Mouse (Mus musculus): ENCODE results near the gene Nol12. TPM values are rescaled to one million over a fixed set of nuclear protein-coding genes. Genes with fewer than 3 reads are reported as not detected.
A peak's percentile ranks its signal among the peaks of the same experiment; 100 is the strongest.

Nol12 gene
- polyA plus RNA-seq, 1 experiment, result 30.5 TPM

DNA sequence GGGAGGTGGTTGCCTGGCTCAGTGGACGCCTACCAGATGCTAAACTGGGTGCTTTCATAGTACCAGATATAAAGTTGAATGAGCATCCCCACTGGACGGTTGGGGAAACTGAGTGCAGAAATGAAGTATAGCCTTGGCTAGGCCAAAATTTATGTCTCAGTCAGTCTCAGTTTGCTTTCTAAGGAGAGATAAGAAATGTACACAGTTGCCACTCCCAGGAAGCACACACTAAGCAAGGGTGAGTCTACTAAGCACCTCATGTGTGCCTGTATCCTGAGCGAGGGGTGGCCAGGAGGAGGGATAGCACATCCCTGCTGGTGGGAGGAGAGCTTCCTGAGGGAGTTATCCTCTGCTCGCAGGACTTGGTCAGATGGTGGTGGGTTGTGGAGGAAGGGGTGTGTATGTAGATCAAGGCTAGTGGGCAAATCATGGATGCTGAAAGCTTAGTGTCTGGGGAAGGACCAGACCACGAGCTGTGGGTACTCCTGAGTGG, 49.6 kb downstream of the Nol12 start:
- H3K27ac ChIP-seq (ENCODE audit: control insufficient read depth, insufficient read depth, low read depth, low read length, poor library complexity), result no peak overlapping the region
- TF ChIP-seq CTCF (IDR thresholded peaks at IDR 0.05; ENCODE audit: control insufficient read depth, insufficient read depth, low read length), result no peak
- no peak for TF ChIP-seq POLR2A (IDR thresholded peaks at IDR 0.05; ENCODE audit: borderline replicate concordance, control insufficient read depth, low read depth, low read length)
- H3K4me1 ChIP-seq (ENCODE audit: control insufficient read depth, insufficient read depth, low read length), result peaks cover 15% of the 10 kb centered on the region; the same call in 1 of the 2 replicates
- H3K4me3 ChIP-seq (replicated peaks; ENCODE audit: control insufficient read depth, low read depth, low read length), result peak overlapping the region; percentile 100
- 33% methylated on average over 5 of the region's 5 CpGs for WGBS

DNA sequence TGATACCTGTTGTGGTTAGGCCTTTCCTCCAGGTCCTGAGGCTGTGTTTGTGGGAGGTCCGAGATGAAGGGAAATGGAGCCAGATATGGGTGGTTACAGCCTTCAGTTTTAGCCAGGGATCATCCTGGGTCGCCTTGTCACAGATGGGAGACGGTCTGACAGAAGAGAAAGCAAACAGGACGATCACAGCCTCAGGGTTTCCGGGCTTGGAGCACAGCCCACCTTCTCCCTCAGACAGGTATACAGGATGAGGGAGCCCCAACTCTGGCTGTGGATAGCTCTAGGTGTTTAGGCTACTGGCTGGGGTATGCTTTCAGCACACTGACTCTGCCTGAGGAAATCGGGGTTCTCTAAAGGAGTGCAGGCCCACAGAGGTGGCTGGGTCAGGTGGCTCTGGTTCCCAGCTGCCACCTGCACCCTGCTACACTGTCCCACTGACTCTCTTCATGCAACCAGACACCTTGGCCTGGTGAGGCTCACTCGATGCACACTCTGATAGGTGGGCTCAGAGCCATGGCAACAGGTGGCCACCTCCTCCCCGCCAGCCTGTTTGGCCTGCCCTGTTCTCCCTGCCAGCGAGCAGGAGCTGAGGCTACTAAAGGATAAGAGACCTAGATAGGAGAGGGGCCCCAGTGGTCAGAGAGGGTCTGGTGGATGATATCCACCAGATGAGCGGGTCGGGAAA, 51.9 kb downstream of the Nol12 start:
- no peak overlapping the region; the same call in 1 of the 2 replicates for H3K27ac ChIP-seq (ENCODE audit: control insufficient read depth, insufficient read depth, low read depth, low read length, poor library complexity)
- TF ChIP-seq CTCF (IDR thresholded peaks at IDR 0.05; ENCODE audit: control insufficient read depth, insufficient read depth, low read length), result no peak
- TF ChIP-seq POLR2A (IDR thresholded peaks at IDR 0.05; ENCODE audit: borderline replicate concordance, control insufficient read depth, low read depth, low read length), result no peak
- WGBS, result 86% methylated on average over 11 of the region's 11 CpGs
- no peak overlapping the region for H3K4me3 ChIP-seq (replicated peaks; ENCODE audit: control insufficient read depth, low read depth, low read length)
- H3K4me1 ChIP-seq (ENCODE audit: control insufficient read depth, insufficient read depth, low read length), result peaks cover 8% of the 10 kb centered on the region; the same call in 1 of the 2 replicates

DNA sequence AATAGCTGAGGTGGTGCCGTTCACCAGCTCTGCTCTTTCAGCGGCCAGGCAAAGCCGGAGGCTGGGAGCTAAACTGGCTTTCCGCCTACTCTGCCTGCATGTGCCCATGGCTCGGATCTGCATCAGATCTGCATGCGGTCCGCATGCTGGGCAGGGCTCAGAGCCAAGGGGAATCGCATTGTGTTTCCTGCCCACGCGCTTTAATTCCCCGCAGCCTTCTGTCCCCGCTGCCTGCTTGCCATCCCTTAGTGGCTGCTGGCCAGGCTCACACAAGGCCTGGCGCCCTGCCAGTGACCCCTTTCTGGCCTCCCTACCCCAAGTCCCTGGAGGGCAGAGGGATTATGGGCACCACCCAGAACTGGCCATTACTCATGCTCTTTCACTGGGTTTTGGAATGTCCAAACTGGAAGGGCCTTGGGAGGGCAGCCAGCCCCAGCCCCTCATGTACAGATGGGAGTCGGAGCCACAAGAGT, 53.8 kb downstream of the Nol12 start:
- H3K27ac ChIP-seq (ENCODE audit: control insufficient read depth, insufficient read depth, low read depth, low read length, poor library complexity), result no peak overlapping the region
- peaks cover 6% of the 10 kb centered on the region; the same call in 1 of the 2 replicates for H3K4me1 ChIP-seq (ENCODE audit: control insufficient read depth, insufficient read depth, low read length)
- 77% methylated on average over 14 of the region's 14 CpGs for WGBS
- H3K4me3 ChIP-seq (replicated peaks; ENCODE audit: control insufficient read depth, low read depth, low read length), result no peak overlapping the region
- TF ChIP-seq CTCF (IDR thresholded peaks at IDR 0.05; ENCODE audit: control insufficient read depth, insufficient read depth, low read length) (no peak), POLR2A (IDR thresholded peaks at IDR 0.05; ENCODE audit: borderline replicate concordance, control insufficient read depth, low read depth, low read length) (no peak)

DNA sequence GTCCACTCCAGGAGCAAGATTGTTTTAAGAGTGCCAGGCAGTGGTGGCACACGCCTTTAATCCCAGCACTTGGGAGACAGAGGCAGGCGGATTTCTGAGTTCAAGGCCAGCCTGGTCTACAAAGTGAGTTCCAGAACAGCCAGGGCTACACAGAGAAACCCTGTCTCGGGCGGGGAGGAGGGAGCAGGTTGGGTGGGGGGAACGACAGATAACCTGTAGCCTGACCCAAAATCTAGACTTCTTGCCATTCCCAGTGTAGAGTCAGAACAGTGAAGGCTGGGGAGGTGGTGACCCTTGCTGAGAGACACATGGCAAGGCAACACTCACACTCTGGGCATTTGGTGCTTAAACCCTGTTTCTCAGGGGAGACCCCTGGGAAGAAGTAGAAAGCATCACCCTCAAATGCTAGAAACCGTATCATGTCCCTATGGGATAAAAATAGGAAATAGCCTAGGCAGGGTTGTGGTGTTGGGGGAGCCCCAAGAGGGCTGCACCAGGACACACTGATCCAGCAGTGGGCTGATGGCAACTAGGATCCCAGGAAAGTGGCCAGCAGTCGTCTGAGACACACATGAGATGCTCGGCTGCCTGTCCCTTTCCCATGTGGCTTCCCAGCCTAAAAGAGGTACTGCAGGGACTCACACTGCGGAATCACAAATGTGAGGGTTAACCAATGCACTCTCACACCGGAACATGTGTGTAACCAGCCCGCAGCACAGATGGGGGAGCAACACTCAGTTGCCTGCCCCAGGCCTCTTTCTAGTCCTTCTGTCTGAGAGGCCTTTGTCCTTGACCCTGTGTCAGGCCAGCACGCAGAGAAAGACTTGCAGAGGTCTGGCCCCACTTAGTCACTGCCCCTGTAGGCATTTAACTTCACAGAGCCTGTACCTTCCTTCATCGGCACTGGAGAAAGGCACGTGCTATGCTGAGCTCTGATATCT, 54.7 kb downstream of the Nol12 start:
- no peak overlapping the region for H3K27ac ChIP-seq (ENCODE audit: control insufficient read depth, insufficient read depth, low read depth, low read length, poor library complexity)
- WGBS, result 85% methylated on average over 14 of the region's 14 CpGs
- H3K4me3 ChIP-seq (replicated peaks; ENCODE audit: control insufficient read depth, low read depth, low read length), result no peak overlapping the region
- peaks cover 3% of the 10 kb centered on the region; the same call in 1 of the 2 replicates for H3K4me1 ChIP-seq (ENCODE audit: control insufficient read depth, insufficient read depth, low read length)
- no peak for TF ChIP-seq POLR2A (IDR thresholded peaks at IDR 0.05; ENCODE audit: borderline replicate concordance, control insufficient read depth, low read depth, low read length)
- no peak for TF ChIP-seq CTCF (IDR thresholded peaks at IDR 0.05; ENCODE audit: control insufficient read depth, insufficient read depth, low read length)

DNA sequence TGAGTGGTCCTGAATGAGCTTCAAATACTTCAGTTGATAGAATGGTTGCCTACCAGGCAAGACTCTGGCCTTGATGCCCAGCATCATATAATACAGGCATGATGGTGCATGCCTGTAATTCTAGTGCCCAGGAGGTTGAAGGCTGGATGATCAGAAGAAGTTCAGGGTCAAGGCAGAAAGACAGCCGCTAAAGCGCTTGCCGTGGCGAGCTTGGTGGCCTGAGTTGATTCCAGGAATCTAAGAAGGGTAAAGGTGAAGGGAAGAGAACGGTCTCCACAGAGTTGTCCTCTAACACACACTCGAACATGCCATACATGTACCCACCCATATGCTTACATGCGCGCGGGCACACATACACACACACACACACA, 55.3 kb downstream of the Nol12 start:
- Histone ChIP-seq H3K4me1 (ENCODE audit: control insufficient read depth, insufficient read depth, low read length) (no peaks in the 10 kb centered on the region), H3K27ac (ENCODE audit: control insufficient read depth, insufficient read depth, low read depth, low read length, poor library complexity) (no peak overlapping the region), H3K4me3 (replicated peaks; ENCODE audit: control insufficient read depth, low read depth, low read length) (no peak overlapping the region)
- WGBS, result 96% methylated on average over 9 of the region's 9 CpGs
- TF ChIP-seq CTCF (IDR thresholded peaks at IDR 0.05; ENCODE audit: control insufficient read depth, insufficient read depth, low read length) (no peak), POLR2A (IDR thresholded peaks at IDR 0.05; ENCODE audit: borderline replicate concordance, control insufficient read depth, low read depth, low read length) (no peak)

DNA sequence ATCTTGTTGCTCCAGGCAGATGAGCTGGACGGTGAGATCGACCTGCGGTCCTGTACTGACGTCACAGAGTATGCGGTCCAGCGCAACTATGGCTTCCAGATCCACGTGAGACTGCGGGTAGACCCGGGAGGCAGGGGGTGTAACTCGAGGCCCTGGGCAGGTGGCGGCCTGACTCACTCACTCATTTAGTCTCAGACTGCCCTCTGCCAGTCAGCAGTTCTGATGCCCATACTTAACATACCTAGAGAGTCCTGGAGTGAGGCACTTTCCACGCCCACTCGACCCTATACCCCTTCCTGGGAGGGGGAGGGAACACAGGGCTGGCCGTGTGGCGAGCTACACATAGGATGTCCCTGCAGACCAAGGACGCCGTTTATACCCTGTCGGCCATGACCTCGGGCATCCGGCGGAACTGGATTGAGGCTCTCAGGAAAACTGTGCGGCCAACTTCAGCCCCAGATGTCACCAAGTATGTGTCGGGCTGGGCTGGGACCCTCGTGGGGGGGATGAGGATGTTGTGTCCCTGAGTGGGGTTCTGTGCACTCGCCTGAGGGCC, 56.3 kb downstream of the Nol12 start:
- Histone ChIP-seq H3K27ac (ENCODE audit: control insufficient read depth, insufficient read depth, low read depth, low read length, poor library complexity) (no peak overlapping the region), H3K4me3 (replicated peaks; ENCODE audit: control insufficient read depth, low read depth, low read length) (no peak overlapping the region), H3K4me1 (ENCODE audit: control insufficient read depth, insufficient read depth, low read length) (no peaks in the 10 kb centered on the region)
- 95% methylated on average over 25 of the region's 25 CpGs for WGBS
- TF ChIP-seq POLR2A (IDR thresholded peaks at IDR 0.05; ENCODE audit: borderline replicate concordance, control insufficient read depth, low read depth, low read length), result no peak
- TF ChIP-seq CTCF (IDR thresholded peaks at IDR 0.05; ENCODE audit: control insufficient read depth, insufficient read depth, low read length), result no peak

DNA sequence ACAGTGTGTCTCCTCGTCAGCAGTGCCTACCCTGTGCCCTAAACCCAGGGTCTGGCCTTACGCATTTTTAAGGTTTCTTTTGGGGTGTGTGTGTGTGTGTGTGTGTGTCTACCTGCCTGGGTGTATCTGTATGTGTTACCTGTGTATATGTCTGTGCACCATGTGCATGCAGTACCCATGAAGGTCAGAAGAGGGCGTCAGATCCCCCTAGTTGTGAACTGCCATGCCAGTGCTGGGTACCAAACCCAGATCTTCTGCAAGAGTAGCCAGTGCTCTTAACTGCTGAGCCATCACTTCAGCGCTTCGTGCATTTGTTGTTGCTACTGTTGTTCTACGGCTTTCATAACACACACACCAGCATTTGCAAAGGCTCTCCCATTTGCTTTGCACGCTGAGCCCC, 57.5 kb downstream of the Nol12 start:
- H3K4me3 ChIP-seq (replicated peaks; ENCODE audit: control insufficient read depth, low read depth, low read length), result no peak overlapping the region
- no peak overlapping the region for H3K27ac ChIP-seq (ENCODE audit: control insufficient read depth, insufficient read depth, low read depth, low read length, poor library complexity)
- WGBS, result 90% methylated on average over 7 of the region's 7 CpGs
- no peaks in the 10 kb centered on the region for H3K4me1 ChIP-seq (ENCODE audit: control insufficient read depth, insufficient read depth, low read length)
- TF ChIP-seq CTCF (IDR thresholded peaks at IDR 0.05; ENCODE audit: control insufficient read depth, insufficient read depth, low read length), result no peak
- TF ChIP-seq POLR2A (IDR thresholded peaks at IDR 0.05; ENCODE audit: borderline replicate concordance, control insufficient read depth, low read depth, low read length), result no peak

DNA sequence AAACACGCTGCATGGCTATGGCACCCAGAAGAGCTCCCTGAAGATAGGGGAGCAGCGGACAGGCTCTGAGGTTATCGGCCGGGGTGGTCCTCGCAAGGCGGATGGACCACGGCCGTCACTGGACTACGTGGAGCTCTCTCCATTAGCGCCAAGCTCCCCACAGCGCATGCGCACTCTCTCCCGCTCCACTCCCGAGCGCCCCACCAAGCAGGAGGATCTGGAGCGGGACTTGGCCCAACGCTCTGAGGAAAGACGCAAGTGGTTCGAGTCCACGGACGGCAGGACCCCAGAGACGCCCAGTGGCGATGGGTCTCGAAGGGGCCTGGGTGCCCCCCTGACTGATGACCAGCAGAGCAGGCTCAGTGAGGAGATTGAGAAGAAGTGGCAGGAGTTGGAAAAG, 58.2 kb downstream of the Nol12 start:
- H3K4me3 ChIP-seq (replicated peaks; ENCODE audit: control insufficient read depth, low read depth, low read length), result no peak overlapping the region
- H3K4me1 ChIP-seq (ENCODE audit: control insufficient read depth, insufficient read depth, low read length), result no peaks in the 10 kb centered on the region
- TF ChIP-seq POLR2A (IDR thresholded peaks at IDR 0.05; ENCODE audit: borderline replicate concordance, control insufficient read depth, low read depth, low read length) (no peak), CTCF (IDR thresholded peaks at IDR 0.05; ENCODE audit: control insufficient read depth, insufficient read depth, low read length) (no peak)
- H3K27ac ChIP-seq (ENCODE audit: control insufficient read depth, insufficient read depth, low read depth, low read length, poor library complexity), result no peak overlapping the region
- 96% methylated on average over 24 of the region's 24 CpGs for WGBS

Other genes with a start within 250 kb of the Nol12 start
- not detected in 2 replicates for gene Elfn2, start 216.2 kb upstream of the Nol12 start, polyA plus RNA-seq (2011; ENCODE audit: insufficient read depth, insufficient read length, low replicate concordance, missing spikeins)
- gene Mfng, start 161.5 kb upstream of the Nol12 start, polyA plus RNA-seq (2011; ENCODE audit: insufficient read depth, insufficient read length, low replicate concordance, missing spikeins), result 8.6 and 15.5 TPM in 2 replicates
- 11.3 and 20.8 TPM in 2 replicates for gene Card10, start 131.9 kb upstream of the Nol12 start, polyA plus RNA-seq (2011; ENCODE audit: insufficient read depth, insufficient read length, low replicate concordance, missing spikeins)
- 6.6 and 9.4 TPM in 2 replicates for gene Cdc42ep1, start 92.3 kb upstream of the Nol12 start, polyA plus RNA-seq (2011; ENCODE audit: insufficient read depth, insufficient read length, low replicate concordance, missing spikeins)
- gene Lgals2, start 79.4 kb upstream of the Nol12 start, polyA plus RNA-seq (2011; ENCODE audit: insufficient read depth, insufficient read length, low replicate concordance, missing spikeins), result not detected in 2 replicates
- 25.8 and 55.3 TPM in 2 replicates for gene Gga1, start 57.7 kb upstream of the Nol12 start, polyA plus RNA-seq (2011; ENCODE audit: insufficient read depth, insufficient read length, low replicate concordance, missing spikeins)
- not detected in 2 replicates for gene Gm49510, start 35.3 kb upstream of the Nol12 start, polyA plus RNA-seq (2011; ENCODE audit: insufficient read depth, insufficient read length, low replicate concordance, missing spikeins)
- gene Sh3bp1, start 35.2 kb upstream of the Nol12 start, polyA plus RNA-seq (2011; ENCODE audit: insufficient read depth, insufficient read length, low replicate concordance, missing spikeins), result 18.9 and 63.2 TPM in 2 replicates
- 5.7 and 8.0 TPM in 2 replicates for gene Pdxp, start 21.0 kb upstream of the Nol12 start, polyA plus RNA-seq (2011; ENCODE audit: insufficient read depth, insufficient read length, low replicate concordance, missing spikeins)
- gene Lgals1, start 8.2 kb upstream of the Nol12 start, polyA plus RNA-seq (2011; ENCODE audit: insufficient read depth, insufficient read length, low replicate concordance, missing spikeins), result 75.3 and 222 TPM in 2 replicates
- gene Triobp, start 12.8 kb downstream of the Nol12 start, polyA plus RNA-seq (2011; ENCODE audit: insufficient read depth, insufficient read length, low replicate concordance, missing spikeins), result 17.0 and 32.9 TPM in 2 replicates
- gene H1f0, start 93.5 kb downstream of the Nol12 start, polyA plus RNA-seq (2011; ENCODE audit: insufficient read depth, insufficient read length, low replicate concordance, missing spikeins), result 30.4 and 32.4 TPM in 2 replicates
- not detected in 2 replicates for gene Galr3, start 107.0 kb downstream of the Nol12 start, polyA plus RNA-seq (2011; ENCODE audit: insufficient read depth, insufficient read length, low replicate concordance, missing spikeins)
- gene Ankrd54, start 128.0 kb downstream of the Nol12 start, polyA plus RNA-seq (2011; ENCODE audit: insufficient read depth, insufficient read length, low replicate concordance, missing spikeins), result 27.1 and 43.4 TPM in 2 replicates
- 60.7 and 112 TPM in 2 replicates for gene Eif3l, start 140.2 kb downstream of the Nol12 start, polyA plus RNA-seq (2011; ENCODE audit: insufficient read depth, insufficient read length, low replicate concordance, missing spikeins)
- 4.8 and 20.7 TPM in 2 replicates for gene Micall1, start 174.0 kb downstream of the Nol12 start, polyA plus RNA-seq (2011; ENCODE audit: insufficient read depth, insufficient read length, low replicate concordance, missing spikeins)
- gene Polr2f, start 206.1 kb downstream of the Nol12 start, polyA plus RNA-seq (2011; ENCODE audit: insufficient read depth, insufficient read length, low replicate concordance, missing spikeins), result 72.8 and 74.0 TPM in 2 replicates
- gene 1700088E04Rik, start 206.3 kb downstream of the Nol12 start, polyA plus RNA-seq (2011; ENCODE audit: insufficient read depth, insufficient read length, low replicate concordance, missing spikeins), result not detected in 2 replicates
- not detected in 2 replicates for gene Sox10, start 230.3 kb downstream of the Nol12 start, polyA plus RNA-seq (2011; ENCODE audit: insufficient read depth, insufficient read length, low replicate concordance, missing spikeins)